Mouse (Mus musculus): ENCODE data around the gene Lrmda. TPM values are rescaled to one million over a fixed set of nuclear protein-coding genes. Genes with fewer than 3 reads are reported as not detected.

The Lrmda gene
- total RNA-seq, 2 experiments from 2014 or later, result 1.7 to 3.8 TPM

DNA sequence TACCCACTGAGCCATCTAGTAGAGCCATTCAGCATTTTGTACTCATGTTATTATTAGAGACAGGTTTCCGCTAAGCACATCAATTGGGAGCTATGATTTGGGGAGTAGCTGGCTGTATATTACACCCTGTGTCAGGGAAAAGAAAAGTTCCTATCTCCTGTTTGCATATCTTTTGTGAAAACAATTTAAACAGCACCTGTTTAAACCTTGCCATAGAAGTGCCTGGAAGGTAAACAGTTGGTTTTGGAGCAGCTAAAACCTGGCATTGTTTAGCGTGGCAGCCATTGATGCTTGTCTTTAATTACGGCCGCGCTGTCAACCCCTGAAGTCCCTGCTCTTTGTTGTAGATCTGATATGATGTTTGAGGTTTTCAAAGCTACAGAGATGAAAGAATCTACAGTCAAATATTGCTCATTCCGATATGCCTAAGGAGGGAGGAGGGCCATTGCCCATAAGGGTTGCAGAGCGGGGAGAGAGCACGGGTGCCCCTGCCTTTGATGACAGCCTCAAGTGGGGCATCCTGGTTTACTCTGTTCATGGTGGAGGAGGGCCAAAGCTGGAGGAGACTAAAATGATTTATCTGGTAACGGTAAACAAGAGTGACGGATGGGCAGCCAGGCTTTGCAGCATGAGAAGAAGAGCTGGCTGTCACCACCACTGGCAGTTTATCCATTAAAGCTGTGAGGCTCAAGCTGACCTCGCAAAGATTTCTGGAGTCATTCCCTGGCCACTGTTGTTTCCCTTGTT lies 306.9 kb downstream of the Lrmda start:
- no peak for DNase-seq

DNA sequence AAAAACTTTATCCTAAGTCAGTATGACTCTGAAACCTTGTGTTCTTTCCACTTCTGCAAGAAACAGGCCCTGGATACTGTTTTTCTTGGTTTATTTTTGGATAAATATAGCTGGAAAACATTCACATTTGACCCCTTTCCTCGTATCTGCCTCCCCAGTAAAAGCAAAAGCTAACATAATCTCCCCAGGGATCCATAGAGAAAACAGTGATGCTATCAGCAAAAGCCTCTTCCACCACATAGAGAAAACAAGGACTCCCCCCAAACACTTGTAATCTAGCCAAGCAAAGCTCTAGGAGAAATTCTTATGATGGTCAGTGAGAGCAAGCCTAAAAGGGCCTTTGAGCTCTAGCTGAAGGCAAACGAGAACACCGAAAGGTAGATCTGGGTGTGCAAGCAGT lies 309.7 kb downstream of the Lrmda start:
- DNase-seq, result no peak

DNA sequence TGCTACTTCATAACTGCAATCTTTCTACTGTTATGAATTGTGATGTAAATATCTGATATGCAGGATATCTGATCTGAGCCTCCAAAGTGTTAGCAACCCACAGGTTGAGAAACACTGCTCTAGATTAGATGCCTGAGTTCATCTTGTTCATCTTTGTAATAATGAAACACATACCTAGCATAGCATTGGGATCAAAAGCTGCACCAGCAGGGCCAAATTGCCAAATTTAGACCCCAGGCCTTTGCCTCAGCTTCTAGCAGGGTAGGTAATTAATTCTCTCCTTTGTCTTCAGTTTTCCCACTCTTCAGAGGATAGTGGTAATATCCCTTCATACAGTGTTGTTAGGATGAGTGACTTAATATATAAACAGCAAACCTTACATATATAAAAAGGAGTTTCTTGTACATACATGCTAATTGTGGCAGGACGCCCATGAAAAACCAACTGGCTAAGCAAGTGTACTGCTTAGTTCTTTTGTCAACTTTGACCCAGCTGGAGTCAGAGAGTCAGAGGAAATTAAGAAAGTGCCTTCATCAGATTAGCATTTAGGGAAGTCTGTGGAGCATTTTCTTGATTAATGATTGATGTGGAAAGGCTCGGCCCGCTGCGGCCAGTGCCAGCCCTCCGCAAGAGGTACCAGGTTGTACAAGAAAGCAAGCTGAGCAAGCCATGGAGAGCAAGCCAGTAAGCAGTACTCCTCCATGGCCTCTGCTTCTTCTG lies 315.7 kb downstream of the Lrmda start:
- no peak for DNase-seq

DNA sequence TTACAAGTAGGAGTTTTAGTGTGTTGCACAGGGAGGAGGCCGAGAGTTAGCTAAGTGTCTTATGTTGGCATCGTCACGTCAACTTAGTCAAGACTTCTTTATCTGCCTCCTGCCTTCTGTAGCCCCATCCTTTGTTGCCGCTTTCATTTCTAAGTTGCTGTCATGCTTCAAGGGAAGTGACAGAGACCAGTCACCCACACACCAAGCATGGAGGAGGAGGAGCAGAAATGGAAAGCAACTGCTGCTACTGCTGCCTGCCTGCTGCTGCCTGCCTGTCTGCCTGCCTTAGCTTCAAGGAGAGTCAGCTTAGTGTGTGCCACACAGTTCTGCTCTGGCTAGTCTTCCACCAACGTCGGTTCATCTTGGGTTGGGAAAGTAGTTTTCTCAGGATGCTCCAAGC lies 319.7 kb downstream of the Lrmda start:
- no peak for DNase-seq

DNA sequence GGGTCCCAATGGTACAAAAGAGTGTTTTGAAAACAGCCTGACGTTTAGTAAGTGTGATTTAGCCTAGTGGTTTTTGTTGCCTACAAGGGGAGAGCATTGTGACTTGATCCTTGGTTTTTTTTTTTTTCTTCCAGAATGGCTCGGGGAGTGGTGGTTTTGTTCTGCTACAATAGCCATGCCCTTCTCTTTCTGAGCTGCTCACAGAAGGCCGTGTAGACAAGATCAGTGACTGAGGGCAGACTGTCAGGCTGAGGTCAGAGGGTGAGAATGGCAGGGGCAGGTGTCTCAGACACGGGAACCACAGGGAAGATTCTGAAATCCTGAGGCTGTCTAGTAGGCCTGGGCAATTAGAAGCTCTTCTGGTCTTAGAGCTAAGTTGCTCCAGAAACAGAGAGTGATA lies 323.8 kb downstream of the Lrmda start:
- no peak for DNase-seq

DNA sequence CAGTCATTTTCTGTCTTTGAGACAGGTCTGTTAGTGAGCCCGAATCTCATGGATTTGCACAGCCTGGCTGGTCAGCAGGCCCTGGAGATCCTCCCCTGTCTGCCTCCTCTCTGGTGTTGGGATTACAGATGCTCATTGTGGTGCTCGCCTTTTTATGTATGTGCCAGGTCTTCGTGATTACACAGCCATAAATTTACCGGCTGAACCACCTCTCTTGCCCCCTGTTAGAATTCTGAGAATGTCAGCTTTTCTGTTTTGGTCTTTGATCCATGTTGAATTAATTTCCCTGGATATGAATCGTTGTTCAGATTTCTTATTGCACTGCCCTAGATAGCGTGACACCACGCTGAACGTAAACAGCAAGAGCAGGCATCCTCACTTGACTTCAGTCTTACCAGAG lies 325.7 kb downstream of the Lrmda start:
- DNase-seq, result no peak

DNA sequence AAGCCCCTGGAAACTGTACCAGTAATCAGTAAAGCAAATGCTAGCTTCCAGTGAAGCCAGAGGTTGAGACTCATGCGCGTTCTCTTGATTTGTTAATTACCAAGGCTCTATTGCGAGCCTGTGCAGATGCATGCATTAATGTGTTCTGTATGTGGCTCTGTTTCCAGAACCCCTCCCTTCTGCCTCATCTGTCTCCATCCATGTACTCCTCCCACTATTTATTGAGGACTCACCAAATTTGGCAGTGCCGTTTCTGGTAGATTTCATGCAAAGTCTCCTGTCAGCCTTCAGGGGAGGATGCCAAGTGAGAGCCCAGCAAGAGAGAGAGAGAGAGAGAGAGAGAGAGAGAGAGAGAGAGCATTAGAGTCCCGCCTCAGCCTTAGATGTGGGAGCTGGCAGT lies 334.1 kb downstream of the Lrmda start:
- DNase-seq, result no peak

DNA sequence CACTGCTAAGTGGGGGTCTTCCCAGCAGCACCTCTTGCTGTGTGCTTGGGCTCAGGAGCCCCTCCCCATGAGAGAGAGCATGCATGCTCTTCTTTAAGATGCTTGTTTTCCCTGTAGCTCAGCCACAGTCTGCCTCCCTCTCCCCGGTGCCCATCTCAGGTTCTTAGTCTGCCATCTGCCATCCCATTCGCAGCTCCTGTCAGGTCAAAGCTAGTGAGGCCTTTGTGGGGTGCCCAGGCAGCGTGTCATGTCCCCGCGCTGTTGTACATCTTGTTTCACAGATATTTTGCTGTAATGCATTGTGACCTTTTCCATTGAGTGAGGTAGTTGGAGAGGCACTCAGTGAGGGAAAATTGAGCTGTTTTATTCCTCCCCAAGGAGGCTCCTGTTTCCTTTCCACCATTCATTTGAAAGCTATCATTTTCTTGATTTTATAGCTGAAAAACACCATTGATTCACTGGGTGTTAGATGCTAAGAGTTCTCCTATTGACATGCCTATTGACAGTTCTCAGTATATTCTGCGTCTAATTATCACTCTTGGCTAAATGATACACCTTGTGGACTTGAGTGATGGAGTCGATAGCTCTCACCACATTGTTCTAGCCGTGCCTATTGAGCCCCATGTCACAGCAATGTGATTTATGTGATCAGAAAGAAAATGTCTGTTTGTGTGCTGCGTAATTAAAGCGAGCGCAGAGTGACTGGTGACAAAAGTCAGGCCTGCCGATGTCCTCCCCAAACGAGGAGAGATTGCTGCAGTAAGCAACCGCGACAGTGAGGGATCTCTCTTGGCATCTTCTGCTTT lies 335.5 kb downstream of the Lrmda start:
- DNase-seq, result no peak

DNA sequence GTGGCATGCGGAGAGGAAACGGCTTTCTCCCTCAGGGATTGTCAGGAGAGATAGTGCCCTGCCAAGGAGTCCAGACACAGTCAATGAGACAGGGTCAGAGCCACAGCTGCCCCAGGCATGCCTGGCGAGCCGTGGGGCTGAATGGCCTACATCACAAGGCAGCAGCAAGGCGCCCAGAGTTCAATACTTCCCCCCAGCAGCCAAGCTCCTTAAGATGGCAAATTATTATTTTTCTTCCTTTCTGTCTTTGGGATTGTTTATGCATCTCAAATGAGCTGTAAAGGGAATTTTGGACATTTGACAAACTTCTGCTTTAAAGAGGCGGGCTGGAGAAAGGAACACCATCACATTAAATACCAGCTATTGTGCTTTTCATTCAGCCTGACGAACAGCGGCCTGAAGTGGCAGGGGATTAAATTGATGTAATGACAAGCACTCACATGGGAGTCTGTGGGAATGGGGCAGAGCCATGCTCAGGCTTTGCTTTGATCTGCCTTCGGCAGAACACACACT lies 338.5 kb downstream of the Lrmda start:
- DNase-seq, result no peak

DNA sequence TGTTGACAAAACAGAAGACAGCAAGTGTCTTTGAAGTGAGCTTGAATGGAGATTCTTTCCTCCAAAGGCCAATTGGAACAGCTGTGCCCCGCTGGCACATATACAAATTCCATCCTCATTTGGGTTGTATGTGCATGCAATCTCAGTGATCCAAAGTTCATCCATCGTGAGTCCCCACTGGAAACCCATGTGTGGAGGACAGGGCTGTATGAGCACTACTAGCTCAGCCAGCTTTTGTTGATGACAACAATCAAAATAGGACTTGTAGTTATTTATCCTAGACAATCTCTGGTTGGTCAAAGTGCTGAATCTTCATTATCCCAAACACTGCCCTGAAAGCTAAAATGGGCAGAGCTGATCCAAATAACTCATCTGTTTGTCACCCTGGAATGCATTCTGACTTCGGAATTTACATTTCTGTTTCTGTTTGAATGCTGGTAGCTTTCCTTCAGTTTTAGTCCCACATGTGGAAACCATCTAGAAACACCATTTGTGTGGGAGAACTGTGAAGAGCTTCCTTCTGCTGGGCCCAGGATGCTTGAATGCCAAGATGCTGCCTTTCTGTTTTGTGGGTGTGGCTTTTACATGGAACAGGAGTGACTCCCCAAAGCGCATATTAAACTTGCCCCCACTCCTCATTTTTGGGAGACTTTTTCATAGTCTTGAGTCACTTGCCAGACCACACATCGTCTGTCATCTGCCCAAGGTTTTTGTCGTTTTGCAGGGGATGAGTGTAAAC lies 344.7 kb downstream of the Lrmda start:
- DNase-seq, result no peak

DNA sequence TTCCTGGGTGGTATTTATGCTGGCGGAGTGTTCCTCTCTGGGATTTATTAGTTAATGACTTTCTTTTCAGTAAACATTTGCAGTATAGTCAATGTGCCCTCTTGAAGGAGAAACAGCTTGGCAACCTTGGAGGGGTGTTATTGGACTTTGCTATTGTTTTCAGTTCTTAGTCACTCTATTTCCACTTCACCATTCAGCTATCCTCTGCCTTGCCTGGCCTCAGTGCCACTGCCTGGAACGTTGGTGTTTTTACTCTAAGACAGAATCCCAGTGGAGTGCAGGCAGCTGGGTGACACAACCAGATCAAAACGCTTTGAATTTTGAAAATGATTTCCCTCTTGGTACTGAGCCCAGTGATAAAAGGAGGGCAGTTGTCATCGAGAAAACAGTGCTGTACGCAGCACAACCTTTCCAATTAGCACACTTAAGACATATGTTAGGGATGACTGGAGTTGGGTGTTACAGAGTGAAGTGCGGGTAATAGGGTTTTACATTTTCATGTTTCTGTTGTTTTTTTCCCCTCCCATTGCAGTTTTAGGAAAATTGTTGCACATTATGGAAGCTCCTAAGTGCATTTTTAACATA lies 345.4 kb downstream of the Lrmda start:
- DNase-seq, result no peak

DNA sequence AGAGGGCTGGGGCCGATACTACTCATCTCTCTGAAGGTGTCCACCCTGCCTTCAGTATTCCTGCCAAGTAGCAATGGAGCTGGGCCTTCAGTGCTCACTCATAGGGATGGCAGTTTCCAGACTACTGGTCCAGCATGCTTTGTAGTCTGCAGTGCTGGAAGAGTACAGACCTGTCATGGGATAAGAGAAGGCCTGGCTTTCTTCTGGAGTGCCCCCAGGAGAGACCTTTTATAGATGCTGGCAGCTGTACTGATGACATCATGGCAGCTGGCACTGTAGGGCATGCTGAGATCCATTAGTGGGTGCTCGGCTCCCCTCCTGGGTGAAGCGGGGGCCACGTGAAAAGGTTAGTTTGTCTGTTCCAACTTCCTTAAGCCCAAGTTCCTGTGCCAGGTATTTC lies 348.1 kb downstream of the Lrmda start:
- DNase-seq, result no peak

DNA sequence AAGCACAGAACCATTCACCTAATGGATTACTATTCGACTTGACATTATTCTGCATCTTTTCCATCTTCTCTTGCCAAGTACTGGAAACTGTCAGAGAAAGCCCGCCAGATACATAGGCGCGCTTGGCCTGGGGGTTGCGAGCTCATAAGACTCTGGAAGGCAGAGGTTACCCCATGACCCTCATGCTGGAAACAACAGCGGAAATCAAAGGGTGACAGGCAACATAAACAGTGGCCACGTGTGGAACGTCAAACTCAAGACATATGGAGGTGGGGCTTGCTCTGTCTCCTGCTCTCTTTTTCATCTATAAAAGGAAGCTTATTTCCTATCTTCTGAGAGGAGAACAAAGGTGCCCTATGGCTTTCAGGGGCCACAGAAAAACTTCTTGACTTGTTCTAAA lies 351.6 kb downstream of the Lrmda start:
- no peak for DNase-seq

DNA sequence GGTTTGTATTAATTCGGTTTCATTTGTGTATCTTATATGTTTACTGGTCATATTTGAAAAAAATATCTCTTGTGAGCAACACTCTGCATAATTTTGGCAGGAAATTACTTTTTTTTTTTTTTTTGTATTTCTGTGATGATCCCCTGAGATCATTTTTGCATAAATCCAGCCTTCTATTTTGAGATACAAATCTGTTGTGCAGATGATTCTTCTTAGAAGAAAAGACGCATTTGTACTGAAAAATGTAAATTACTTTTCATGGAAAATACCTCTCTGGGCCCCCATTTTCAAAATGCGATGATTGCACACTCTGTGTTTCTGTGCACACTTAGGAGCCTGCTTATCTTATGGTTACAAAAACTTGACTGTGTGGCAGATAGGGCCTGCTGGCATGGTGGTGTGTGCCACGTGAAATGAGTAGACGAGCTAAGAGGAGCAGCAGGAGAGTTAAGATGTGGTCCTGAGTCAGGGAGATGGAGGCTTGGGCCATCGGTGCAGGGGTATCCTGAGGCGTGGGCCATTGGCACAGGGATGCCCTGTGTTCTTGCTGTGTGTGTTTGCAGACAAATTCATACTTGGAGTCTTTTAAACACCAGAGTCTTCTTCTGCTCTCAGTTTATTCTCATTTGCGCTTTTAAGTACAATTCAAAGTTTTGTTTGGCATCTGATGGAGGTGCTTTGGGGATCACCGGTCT lies 353.3 kb downstream of the Lrmda start:
- DNase-seq, result no peak

DNA sequence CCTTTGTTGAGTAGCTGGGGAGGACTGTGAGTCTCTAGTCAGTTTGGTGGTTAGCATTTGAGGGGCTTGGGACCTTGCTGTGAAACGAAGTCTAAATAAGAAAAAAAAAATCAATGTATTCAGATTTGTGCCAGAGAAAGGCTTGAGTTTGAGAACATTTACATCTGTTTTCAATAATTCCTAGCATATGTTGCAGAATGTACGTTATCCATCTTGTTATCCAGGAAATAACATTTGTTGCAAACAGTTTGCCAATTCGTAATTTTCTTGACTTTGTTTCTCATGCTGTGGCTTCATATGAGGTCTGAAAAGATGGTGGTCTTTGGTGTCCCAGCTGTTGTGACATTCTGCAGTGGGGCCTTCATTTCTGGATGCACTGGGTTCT lies 353.8 kb downstream of the Lrmda start:
- no peak for DNase-seq

DNA sequence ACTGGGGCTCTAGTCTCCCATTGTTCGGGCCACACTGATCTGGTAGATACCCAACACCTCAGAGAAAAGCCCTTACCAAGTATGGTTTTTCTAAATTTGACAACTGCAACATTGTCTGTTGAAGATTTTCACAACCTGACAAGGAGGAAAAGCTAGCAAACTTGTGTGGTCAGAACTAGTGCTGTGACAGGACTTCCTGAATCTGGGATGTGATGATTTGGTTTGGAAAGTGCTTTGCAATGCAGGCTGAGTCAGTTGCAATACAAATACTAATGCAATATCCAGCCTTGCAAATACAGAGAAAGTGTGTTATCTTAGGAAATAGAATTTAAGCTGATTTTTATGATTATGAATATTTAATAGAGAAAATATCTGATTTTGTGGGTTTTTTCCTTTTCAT lies 357.6 kb downstream of the Lrmda start:
- no peak for DNase-seq

DNA sequence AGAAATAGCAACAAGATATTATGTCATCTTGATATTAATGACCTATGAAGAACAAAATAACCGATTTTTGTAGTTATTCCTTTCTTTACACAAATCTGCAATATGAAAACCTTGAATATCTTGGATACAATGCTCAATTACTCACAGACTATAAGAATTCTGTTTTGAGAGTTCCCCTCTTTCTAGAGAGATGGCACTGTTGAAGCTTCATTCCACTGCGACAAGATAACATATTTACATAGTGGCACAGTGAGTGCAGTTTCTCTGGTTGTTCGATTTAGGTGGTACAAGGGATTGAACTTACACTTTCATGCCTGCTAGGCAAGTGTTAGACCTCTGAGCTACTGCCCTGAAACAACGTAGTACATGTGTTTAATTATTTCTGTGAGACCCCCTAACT lies 362.6 kb downstream of the Lrmda start:
- DNase-seq, result no peak

DNA sequence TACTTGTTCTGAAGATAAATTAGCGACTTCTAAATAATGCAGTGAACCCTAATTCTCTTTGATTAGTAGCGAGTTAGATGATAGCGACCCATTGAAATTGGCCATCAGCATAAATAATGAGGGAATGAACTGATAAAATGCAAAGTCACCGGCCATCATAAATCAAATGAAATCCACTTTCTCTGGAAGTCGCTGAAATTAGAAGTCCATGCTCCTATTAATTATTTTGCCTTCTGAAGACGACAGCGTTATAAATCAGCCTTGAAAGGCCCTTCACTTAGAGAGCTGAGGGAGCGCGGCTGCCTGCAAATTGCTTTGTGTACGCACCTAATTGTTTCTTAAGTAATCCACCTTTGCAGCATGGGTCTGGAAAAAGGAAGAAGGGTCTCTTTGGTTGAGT lies 374.1 kb downstream of the Lrmda start:
- DNase-seq, result no peak

DNA sequence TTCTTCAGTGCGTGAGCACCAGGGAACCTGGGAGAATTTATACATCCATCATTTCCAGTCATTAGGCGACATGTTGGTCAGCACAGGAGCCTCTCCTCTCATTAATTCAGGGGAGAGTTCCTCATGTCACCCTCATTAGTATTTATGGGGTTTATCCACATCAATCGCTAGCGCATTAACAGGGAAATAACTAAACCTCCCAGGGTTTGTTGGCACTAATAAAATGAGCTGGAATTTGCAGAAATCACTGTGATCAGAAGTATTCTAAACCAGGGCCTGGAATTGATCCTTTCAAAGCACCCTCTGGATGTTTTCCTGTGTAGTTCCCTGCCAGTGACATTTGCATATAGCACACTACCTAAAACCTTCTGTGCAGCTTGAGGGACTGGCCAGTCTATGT lies 382.9 kb downstream of the Lrmda start:
- no peak for DNase-seq

DNA sequence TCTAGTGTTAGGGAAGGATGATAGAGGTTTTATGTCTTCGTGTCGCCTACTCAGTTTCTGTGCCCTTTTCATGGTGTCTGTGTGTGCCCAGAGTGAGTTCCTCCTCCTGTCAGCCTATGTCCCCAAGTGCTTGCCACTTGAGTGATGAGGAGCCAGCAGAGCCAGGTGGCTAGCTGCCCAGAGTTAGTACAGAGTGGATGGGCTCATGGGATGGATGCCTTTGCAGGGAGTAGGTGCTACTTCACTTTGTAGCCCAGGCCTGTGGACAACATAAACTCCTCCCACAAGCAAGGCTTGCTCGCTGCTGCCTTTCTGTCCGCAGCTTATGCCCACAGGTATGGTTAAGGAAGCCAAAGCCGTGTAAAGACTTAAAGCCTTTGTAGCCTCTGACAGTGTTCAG lies 387.1 kb downstream of the Lrmda start:
- DNase-seq, result peak; percentile 27

DNA sequence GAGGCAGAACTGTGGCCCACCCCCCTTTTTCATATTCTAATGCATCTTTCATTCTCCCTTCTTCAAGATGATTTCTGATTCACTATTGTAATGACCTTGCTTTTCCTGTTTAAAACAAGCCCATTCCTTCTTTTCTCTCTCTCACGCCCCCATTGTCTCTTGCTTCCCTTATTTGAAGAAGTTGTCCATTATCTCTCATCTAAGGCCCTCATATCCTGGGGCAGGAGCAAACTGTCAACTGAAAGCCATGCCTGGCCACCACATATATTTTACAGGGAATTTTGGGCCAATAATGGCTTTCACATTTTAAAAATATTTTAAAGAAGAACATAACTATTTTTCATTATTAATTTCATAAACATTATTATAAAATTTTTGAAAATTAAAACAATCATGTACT lies 391.3 kb downstream of the Lrmda start:
- no peak for DNase-seq
